Mouse (Mus musculus) testis, adult 2 months (tissue): Measurements from ENCODE around the gene Gm10644. TPM values are rescaled to one million over a fixed set of nuclear protein-coding genes. Genes with fewer than 3 reads are reported as not detected.
"Not testable (repeated sequence)": the region's sequence is repeated elsewhere in the genome, so short reads cannot be mapped to it uniquely, and the experiment has no call there.

Experiments
- H3K27ac ChIP-seq: fragments of 200-500 bp; 2 replicates; pipeline ENCODE4 v1.5.1; 2012; ENCODE audit warnings: low read depth, low read length; ENCODE audit not compliant: control insufficient read depth, insufficient read depth
- H3K27me3 ChIP-seq: fragments of 200-500 bp; 2 replicates; pipeline ENCODE4 v1.6.1; 2012; ENCODE audit warnings: mild to moderate bottlenecking, low read length, moderate library complexity; ENCODE audit not compliant: control insufficient read depth, insufficient read depth
- H3K36me3 ChIP-seq: fragments of 200-500 bp; 2 replicates; pipeline ENCODE4 v1.6.1; 2012; ENCODE audit warnings: mild to moderate bottlenecking, low read length; ENCODE audit not compliant: control insufficient read depth, insufficient read depth
- H3K4me1 ChIP-seq: fragments of 200-500 bp; 2 replicates; pipeline ENCODE4 v1.6.1; 2012; ENCODE audit warnings: low read length; ENCODE audit not compliant: control insufficient read depth, insufficient read depth
- H3K4me3 ChIP-seq: fragments of 200-500 bp; 2 replicates; pipeline ENCODE4 v1.5.1; 2012; ENCODE audit warnings: low read depth, mild to moderate bottlenecking, low read length, moderate library complexity, mixed read lengths; ENCODE audit not compliant: control insufficient read depth
- CTCF ChIP-seq: fragments of 200-500 bp; IDR thresholded peaks from 2 replicates; pipeline ENCODE4 v1.5.1; 2012; ENCODE audit warnings: low read depth, mild to moderate bottlenecking, inconsistent platforms, low read length, moderate library complexity; ENCODE audit not compliant: control insufficient read depth, insufficient read depth, insufficient replicate concordance
- POLR2A ChIP-seq: fragments of 200-500 bp; IDR thresholded peaks from 2 replicates; pipeline ENCODE4 v1.6.1; 2012; ENCODE audit warnings: low read depth, mild to moderate bottlenecking, inconsistent platforms, low read length, moderate library complexity; ENCODE audit not compliant: control insufficient read depth
- polyA plus RNA-seq: library from polyadenylated mRNA; depleted of rRNA; stranded (reverse); fragments of >200 nt; gene quantifications from 2 replicates; pipeline ENCODE4 v1.2.3, GENCODE M21; 2012

Gm10644 gene
- polyA plus RNA-seq, 1 experiment = 14.9 TPM

GRCm38 (mm10) chr8:83992488-83992887, 37.5 kb upstream of the Gm10644 start:
- H3K27ac ChIP-seq = no peak overlapping the region
- no peak overlapping the region for H3K4me3 ChIP-seq
- H3K36me3 ChIP-seq = peaks cover 5% of the 10 kb centered on the region
- no peaks in the 10 kb centered on the region for H3K27me3 ChIP-seq
- TF ChIP-seq CTCF = no peak
- TF ChIP-seq POLR2A = no peak
- peaks cover 9% of the 10 kb centered on the region for H3K4me1 ChIP-seq

GRCm38 (mm10) chr8:83990170-83990569, 35.2 kb upstream of the Gm10644 start:
- Histone ChIP-seq H3K4me1 (no peaks in the 10 kb centered on the region), H3K27ac (no peak overlapping the region), H3K36me3 (peaks cover 6% of the 10 kb centered on the region), H3K4me3 (no peak overlapping the region), H3K27me3 (no peaks in the 10 kb centered on the region)
- TF ChIP-seq CTCF (no peak), POLR2A (no peak)

- H3K36me3 ChIP-seq = peaks cover 6% of the 10 kb centered on the region
- TF ChIP-seq CTCF (no peak), POLR2A (no peak)
Observed at GRCm38 (mm10) chr8:83989243-83989642, 34.2 kb upstream of the Gm10644 start.

GRCm38 (mm10) chr8:83983222-83983621, 28.2 kb upstream of the Gm10644 start:
- H3K27ac ChIP-seq, H3K36me3 ChIP-seq, H3K27me3 ChIP-seq, H3K4me1 ChIP-seq, H3K4me3 ChIP-seq: not testable (repeated sequence)

More at GRCm38 (mm10) chr8:83989243-83989642, 34.2 kb upstream of the Gm10644 start:
- Histone ChIP-seq H3K4me3 (no peak overlapping the region), H3K27me3 (no peaks in the 10 kb centered on the region), H3K27ac (no peak overlapping the region), H3K4me1 (no peaks in the 10 kb centered on the region)

GRCm38 (mm10) chr8:83982449-83982848, 27.4 kb upstream of the Gm10644 start:
- Histone ChIP-seq H3K27ac (no peak overlapping the region), H3K4me3 (no peak overlapping the region), H3K36me3 (peaks cover 3% of the 10 kb centered on the region), H3K4me1 (peaks cover 6% of the 10 kb centered on the region), H3K27me3 (no peaks in the 10 kb centered on the region)
- no peak for TF ChIP-seq CTCF
- no peak for TF ChIP-seq POLR2A

GRCm38 (mm10) chr8:83981533-83981932, 26.5 kb upstream of the Gm10644 start:
- no peak overlapping the region for H3K27ac ChIP-seq
- H3K4me3 ChIP-seq = no peak overlapping the region
- H3K4me1 ChIP-seq = peaks cover 13% of the 10 kb centered on the region
- no peak for TF ChIP-seq POLR2A
- no peak for TF ChIP-seq CTCF
- H3K27me3 ChIP-seq = no peaks in the 10 kb centered on the region
- peaks cover 3% of the 10 kb centered on the region; the same call in 1 of the 2 replicates for H3K36me3 ChIP-seq

- Histone ChIP-seq H3K27ac (no peak overlapping the region), H3K27me3 (no peaks in the 10 kb centered on the region), H3K4me3 (no peak overlapping the region), H3K36me3 (peaks cover 3% of the 10 kb centered on the region; the same call in 1 of the 2 replicates), H3K4me1 (peaks cover 13% of the 10 kb centered on the region)
- TF ChIP-seq CTCF (no peak), POLR2A (no peak)
Observed at GRCm38 (mm10) chr8:83980845-83981244, 25.8 kb upstream of the Gm10644 start.

- H3K4me3 ChIP-seq = no peak overlapping the region
- H3K36me3 ChIP-seq = peaks cover 1% of the 10 kb centered on the region; the same call in 1 of the 2 replicates
- no peak for TF ChIP-seq POLR2A
- no peak for TF ChIP-seq CTCF
- no peak overlapping the region for H3K27ac ChIP-seq
- H3K27me3 ChIP-seq = no peaks in the 10 kb centered on the region
- peaks cover 13% of the 10 kb centered on the region for H3K4me1 ChIP-seq
Observed at GRCm38 (mm10) chr8:83980250-83980649, 25.2 kb upstream of the Gm10644 start.
